Mouse (Mus musculus) myocyte (in vitro differentiated cells): Measurements from ENCODE around the gene Kif19a. TPM values are rescaled to one million over a fixed set of nuclear protein-coding genes. Genes with fewer than 3 reads are reported as not detected.

Source experiments
- H3K27me3 ChIP-seq: one replicate; pipeline ENCODE4 v1.6.1; 2011; ENCODE audit not compliant: control insufficient read depth, insufficient read depth, insufficient read length
- H3K36me3 ChIP-seq: one replicate; pipeline ENCODE4 v1.6.1; 2011; ENCODE audit not compliant: control insufficient read depth, insufficient read depth
- H3K4me2 ChIP-seq: one replicate; pipeline ENCODE4 v1.6.1; 2011; ENCODE audit warnings: low read depth, control low read depth
- H3K4me3 ChIP-seq: one replicate; pipeline ENCODE4 v1.5.1; 2011; ENCODE audit warnings: mild to moderate bottlenecking, control low read depth, moderate library complexity
- H3K79me2 ChIP-seq: one replicate; pipeline ENCODE4 v1.6.1; 2011; ENCODE audit not compliant: control insufficient read depth, insufficient read depth
- H3ac ChIP-seq: one replicate; pipeline ENCODE4 v1.6.1; 2011; ENCODE audit not compliant: control insufficient read depth, insufficient read length
- CEBPB ChIP-seq: IDR thresholded peaks from 2 replicates; pipeline ENCODE4 v1.6.1; 2011; ENCODE audit warnings: mild to moderate bottlenecking, moderate library complexity; ENCODE audit not compliant: poor library complexity, insufficient read depth, severe bottlenecking
- E2F4 ChIP-seq: IDR thresholded peaks from one replicate; pipeline ENCODE4 v1.6.1; 2011; ENCODE audit warnings: mild to moderate bottlenecking, control low read depth, moderate library complexity; ENCODE audit not compliant: insufficient read depth
- MAX ChIP-seq: IDR thresholded peaks from one replicate; pipeline ENCODE4 v1.6.1; 2011; ENCODE audit warnings: low read depth, mild to moderate bottlenecking, control low read depth
- MYOD1 ChIP-seq, 3 experiments: IDR thresholded peaks; one replicate each; pipeline ENCODE4 v1.6.1; 2011; ENCODE audit warnings: control low read depth in 2 of 3, low read depth in 2 of 3, mild to moderate bottlenecking in 2 of 3, moderate library complexity in 1 of 3; ENCODE audit not compliant: insufficient read length in 2 of 3, control insufficient read depth in 1 of 3
- MYOG ChIP-seq, 3 experiments: IDR thresholded peaks; one replicate each; pipeline ENCODE4 v1.6.1; 2011; ENCODE audit warnings: control low read depth in 2 of 3, low read depth in 2 of 3, mild to moderate bottlenecking in 2 of 3; ENCODE audit not compliant: insufficient read length in 2 of 3, control insufficient read depth in 1 of 3, insufficient read depth in 1 of 3
- POLR2A ChIP-seq: IDR thresholded peaks from one replicate; pipeline ENCODE4 v1.6.1; 2011; ENCODE audit warnings: low read depth, mild to moderate bottlenecking, control low read depth, moderate library complexity; ENCODE audit not compliant: insufficient read length
- POLR2AphosphoS2 ChIP-seq: IDR thresholded peaks from one replicate; pipeline ENCODE4 v1.6.1; 2011; ENCODE audit warnings: low read depth, control low read depth; ENCODE audit not compliant: insufficient read length
- REST ChIP-seq: IDR thresholded peaks from one replicate; pipeline ENCODE4 v1.6.1; 2011; ENCODE audit warnings: mild to moderate bottlenecking, control low read depth, moderate library complexity; ENCODE audit not compliant: insufficient read depth, insufficient read length
- SRF ChIP-seq: IDR thresholded peaks from one replicate; pipeline ENCODE4 v1.6.1; 2011; ENCODE audit warnings: low read depth; ENCODE audit not compliant: control insufficient read depth, insufficient read length
- TCF12 ChIP-seq: IDR thresholded peaks from one replicate; pipeline ENCODE4 v1.6.1; 2011; ENCODE audit warnings: mild to moderate bottlenecking, control low read depth; ENCODE audit not compliant: poor library complexity, insufficient read depth, severe bottlenecking
- TCF3 ChIP-seq: IDR thresholded peaks from one replicate; pipeline ENCODE4 v1.6.1; 2011; ENCODE audit warnings: low read depth, control low read depth; ENCODE audit not compliant: insufficient read length
- USF1 ChIP-seq: IDR thresholded peaks from one replicate; pipeline ENCODE4 v1.6.1; 2011; ENCODE audit warnings: low read depth, mild to moderate bottlenecking, control low read depth, moderate library complexity
- polyA plus RNA-seq: library from polyadenylated mRNA; unstranded; fragments of >200 nt; fragmentation: generic; extraction: Trizol; gene quantifications from one replicate; pipeline ENCODE4 v1.2.1, GENCODE M21; 2012; ENCODE audit warnings: missing spikeins

The Kif19a gene
- polyA plus RNA-seq, 1 experiment = 5.4 TPM

DNA sequence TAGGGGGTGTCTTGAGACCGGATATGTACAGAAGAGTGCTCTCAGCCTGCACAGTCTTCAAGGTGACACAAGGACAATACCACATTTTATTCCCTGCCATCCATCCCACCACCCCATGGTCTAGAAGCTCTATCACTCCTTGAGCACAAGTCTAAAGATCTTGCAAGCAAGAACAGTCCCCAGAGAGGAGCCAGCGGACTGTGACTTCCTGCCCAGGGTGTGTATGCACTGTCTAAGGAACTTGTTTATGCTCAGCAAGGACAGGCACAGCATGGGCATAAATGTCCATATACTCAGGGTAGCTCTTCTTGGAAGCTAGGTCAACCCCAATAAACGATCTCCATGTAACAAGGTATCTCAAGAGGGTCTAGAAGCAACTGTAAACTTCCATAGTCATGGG lies 32.8 kb downstream of the Kif19a start:
- Histone ChIP-seq H3K4me3 (no peak overlapping the region), H3ac (no peak overlapping the region), H3K27me3 (no peaks in the 10 kb centered on the region), H3K4me2 (no peak overlapping the region), H3K36me3 (no peaks in the 10 kb centered on the region), H3K79me2 (no peaks in the 10 kb centered on the region)
- TF ChIP-seq MYOD1 (IDR thresholded peaks at IDR 0.05; ENCODE audit: control insufficient read depth in 1 of 3, insufficient read length in 2 of 3, low read depth in 2 of 3) (no peak), E2F4 (no peak), TCF12 (no peak), USF1 (no peak), TCF3 (no peak), MAX (no peak), REST (no peak), SRF (no peak), POLR2A (no peak), POLR2AphosphoS2 (no peak), CEBPB (no peak), MYOG (IDR thresholded peaks at IDR 0.05; ENCODE audit: control insufficient read depth in 1 of 3, insufficient read depth in 1 of 3, insufficient read length in 2 of 3, low read depth in 2 of 3) (no peak)

DNA sequence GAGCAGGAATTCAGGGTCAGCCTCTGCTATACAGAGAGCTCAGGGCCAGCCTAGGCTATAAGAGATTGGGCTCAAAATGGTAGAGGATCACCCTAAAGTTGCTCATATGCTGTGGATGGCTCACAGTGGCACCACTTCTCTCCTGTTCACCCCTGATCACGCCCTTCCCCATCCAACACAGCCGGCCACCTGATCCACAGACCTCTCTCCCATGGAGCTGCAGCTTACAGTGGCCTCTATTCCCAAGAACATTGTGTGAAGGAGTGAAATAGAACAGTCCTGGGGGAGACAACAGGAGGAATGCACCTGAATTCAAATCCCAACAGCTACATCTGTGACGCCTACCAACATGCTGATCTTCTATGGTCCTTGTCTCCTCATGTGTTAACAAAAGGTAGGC lies 33.4 kb downstream of the Kif19a start, which contains the start of gene Gpr142:
Gene Gpr142 (plus strand): TSS at position 301 of the 400 bp plus-strand sequence.
- H3ac ChIP-seq = no peak within 1 kb of the TSS
- no peak within 1 kb of the TSS for H3K4me2 ChIP-seq
- TF ChIP-seq TCF12 (no peak), REST (no peak), MYOD1 (IDR thresholded peaks at IDR 0.05; ENCODE audit: control insufficient read depth in 1 of 3, insufficient read length in 2 of 3, low read depth in 2 of 3) (no peak), TCF3 (no peak), POLR2A (no peak)
- no peaks in the 10 kb centered on the region for H3K79me2 ChIP-seq
- H3K4me3 ChIP-seq = no peak within 1 kb of the TSS
- H3K27me3 ChIP-seq = no peaks in the 10 kb centered on the region
- no peaks in the 10 kb centered on the region for H3K36me3 ChIP-seq

DNA sequence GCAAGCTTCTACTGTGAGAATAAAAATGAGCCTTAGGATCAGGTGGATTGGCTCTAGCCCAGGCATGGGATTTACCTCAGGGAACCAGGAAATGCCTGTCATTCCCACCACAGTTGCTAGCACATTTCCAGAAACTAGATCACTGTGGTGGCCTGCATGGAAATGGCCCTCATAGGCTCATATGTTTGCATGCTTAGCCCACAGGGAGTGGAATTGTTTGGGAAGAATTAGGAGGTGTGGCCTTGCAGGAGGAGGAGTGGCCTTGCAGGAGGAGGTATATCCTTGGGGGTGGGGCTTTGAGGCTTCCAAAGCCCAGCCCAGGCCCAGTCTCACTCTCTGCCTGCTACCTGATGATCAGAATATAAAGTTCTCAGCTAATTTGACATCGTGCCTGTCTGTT lies 36.7 kb downstream of the Kif19a start:
- TF ChIP-seq CEBPB (no peak), USF1 (no peak)
- Histone ChIP-seq H3K4me3 (no peak overlapping the region), H3K27me3 (no peaks in the 10 kb centered on the region), H3K79me2 (no peaks in the 10 kb centered on the region), H3K36me3 (no peaks in the 10 kb centered on the region), H3ac (no peak overlapping the region), H3K4me2 (no peak overlapping the region)

DNA sequence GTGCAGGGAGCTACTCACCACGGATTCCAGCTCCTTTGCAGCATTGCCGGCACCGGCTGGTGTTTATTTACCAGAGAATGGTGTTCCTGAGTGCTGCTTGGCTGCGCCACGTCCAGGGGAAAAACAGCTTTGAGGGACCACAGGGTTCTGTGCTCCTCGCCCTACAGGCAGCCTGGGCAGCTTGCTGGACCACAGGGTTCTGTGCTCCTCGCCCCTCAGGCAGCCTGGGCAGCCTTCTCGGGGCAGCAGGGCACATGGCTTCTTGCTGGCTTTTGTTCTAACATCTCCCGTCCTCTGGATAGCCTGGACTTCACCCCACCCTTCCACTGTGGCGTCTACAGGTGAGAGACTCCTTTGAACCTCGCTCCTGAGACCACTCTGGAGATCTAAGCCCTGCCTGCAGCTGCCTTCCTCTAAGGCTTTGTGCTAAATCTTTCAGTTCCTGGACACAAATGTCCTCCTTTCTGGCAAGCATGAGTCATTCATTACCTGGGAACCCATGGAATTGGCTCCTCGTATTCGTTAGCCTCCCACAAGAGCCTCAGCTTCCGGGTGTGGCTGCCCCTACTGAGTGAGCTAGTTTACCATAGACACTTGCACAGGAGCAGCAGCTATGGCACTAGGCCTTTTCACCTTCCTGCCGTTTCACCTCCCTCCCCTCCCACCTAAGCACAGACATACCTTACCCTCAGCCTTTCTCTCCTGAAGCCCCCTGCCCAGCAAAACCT lies 37.5 kb downstream of the Kif19a start:
- Histone ChIP-seq H3K4me2 (no peak overlapping the region), H3ac (no peak overlapping the region), H3K4me3 (no peak overlapping the region), H3K36me3 (no peaks in the 10 kb centered on the region), H3K27me3 (no peaks in the 10 kb centered on the region), H3K79me2 (no peaks in the 10 kb centered on the region)
- no peak for TF ChIP-seq MYOG (IDR thresholded peaks at IDR 0.05; ENCODE audit: control insufficient read depth in 1 of 3, insufficient read depth in 1 of 3, insufficient read length in 2 of 3, low read depth in 2 of 3)

DNA sequence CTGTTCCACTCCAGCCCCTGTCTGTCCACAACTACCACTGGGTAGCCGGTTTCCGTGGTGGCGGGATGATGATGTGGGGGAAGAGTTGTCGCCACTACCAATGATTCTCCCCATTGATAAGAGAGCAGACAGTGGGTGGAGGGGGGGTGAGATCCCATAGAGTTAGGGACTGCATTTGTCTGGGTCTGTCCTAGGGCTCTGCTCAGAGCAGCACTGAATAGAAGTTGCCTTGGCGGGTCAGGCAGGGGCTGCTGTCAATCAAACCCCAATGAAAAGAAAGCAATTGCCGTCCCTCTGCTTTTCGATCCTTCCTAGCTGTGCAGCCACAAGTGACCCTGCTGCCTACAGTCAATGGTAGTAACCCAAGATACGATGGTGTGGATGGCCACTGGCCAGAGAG lies 38.8 kb downstream of the Kif19a start:
- H3ac ChIP-seq = no peak overlapping the region
- no peak overlapping the region for H3K4me2 ChIP-seq
- H3K36me3 ChIP-seq = no peaks in the 10 kb centered on the region
- TF ChIP-seq MYOD1 (IDR thresholded peaks at IDR 0.05; ENCODE audit: control insufficient read depth in 1 of 3, insufficient read length in 2 of 3, low read depth in 2 of 3) = no peak
- TF ChIP-seq MYOG (IDR thresholded peaks at IDR 0.05; ENCODE audit: control insufficient read depth in 1 of 3, insufficient read depth in 1 of 3, insufficient read length in 2 of 3, low read depth in 2 of 3) = no peak
- TF ChIP-seq TCF12 = no peak
- TF ChIP-seq USF1 = no peak
- no peak for TF ChIP-seq MAX
- no peak for TF ChIP-seq TCF3
- no peak for TF ChIP-seq E2F4
- no peak for TF ChIP-seq POLR2A
- TF ChIP-seq POLR2AphosphoS2 = no peak
- TF ChIP-seq SRF = no peak
- TF ChIP-seq CEBPB = no peak
- no peak for TF ChIP-seq REST
- H3K27me3 ChIP-seq = no peaks in the 10 kb centered on the region
- H3K4me3 ChIP-seq = no peak overlapping the region
- H3K79me2 ChIP-seq = no peaks in the 10 kb centered on the region
